Mouse (Mus musculus): ENCODE measurements around the gene Tex37. TPM values are rescaled to one million over a fixed set of nuclear protein-coding genes. Genes with fewer than 3 reads are reported as not detected.

Tex37 gene
- polyA plus RNA-seq, 1 experiment = not detected

DNA sequence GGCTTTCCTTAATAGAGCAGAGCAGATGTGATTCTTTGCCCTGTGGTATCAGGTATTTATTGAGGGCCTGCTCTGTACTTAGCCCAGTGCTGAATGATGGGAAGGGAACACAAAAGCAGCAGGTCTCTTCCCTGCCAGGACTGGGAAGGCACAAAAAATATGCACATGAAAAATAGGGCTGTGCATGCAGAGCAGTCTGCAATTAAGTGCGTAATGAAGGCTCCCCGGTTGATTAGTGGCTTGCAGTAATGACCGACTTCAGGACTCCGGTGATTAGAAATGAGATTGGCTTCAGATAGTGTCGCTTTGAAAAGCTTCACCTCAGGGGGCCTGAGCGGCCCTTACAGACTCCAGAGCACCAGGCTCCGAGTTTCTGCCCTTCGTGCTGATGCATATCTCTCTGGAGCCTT is 19.1 kb downstream of the Tex37 start:
- no peak for TF ChIP-seq GATA1 (IDR thresholded peaks at IDR 0.05; ENCODE audit: borderline replicate concordance, low read length)
- TF ChIP-seq FLI1 (IDR thresholded peaks at IDR 0.05; ENCODE audit: low read length) = no peak
- H3K9me3 ChIP-seq = no peaks in the 10 kb centered on the region

GRCm38 (mm10) chr6:70898166-70898565 is 20.6 kb downstream of the Tex37 start:
- Histone ChIP-seq H3K27me3 (replicated peaks) (no peaks in the 10 kb centered on the region), H3K4me3 (replicated peaks) (no peak overlapping the region), H3K36me3 (replicated peaks; ENCODE audit: low read length) (peaks cover 85% of the 10 kb centered on the region), H3K9me3 (no peaks in the 10 kb centered on the region), H3K4me1 (no peaks in the 10 kb centered on the region)
- no peak for TF ChIP-seq GATA1 (IDR thresholded peaks at IDR 0.05; ENCODE audit: borderline replicate concordance, low read length)
- no peak for TF ChIP-seq FLI1 (IDR thresholded peaks at IDR 0.05; ENCODE audit: low read length)

More for the DNA sequence above, 19.1 kb downstream of the Tex37 start:
- Histone ChIP-seq H3K4me3 (replicated peaks) (no peak overlapping the region), H3K27me3 (replicated peaks) (no peaks in the 10 kb centered on the region), H3K4me1 (no peaks in the 10 kb centered on the region), H3K36me3 (replicated peaks; ENCODE audit: low read length) (peaks cover 81% of the 10 kb centered on the region)

- peaks cover 96% of the 10 kb centered on the region for H3K36me3 ChIP-seq (replicated peaks; ENCODE audit: low read length)
- TF ChIP-seq GATA1 (IDR thresholded peaks at IDR 0.05; ENCODE audit: borderline replicate concordance, low read length) (no peak), FLI1 (IDR thresholded peaks at IDR 0.05; ENCODE audit: low read length) (no peak)
Observed at GRCm38 (mm10) chr6:70887993-70888392, 30.7 kb downstream of the Tex37 start.

GRCm38 (mm10) chr6:70880714-70881304 is 37.9 kb downstream of the Tex37 start:
- TF ChIP-seq GATA1 (IDR thresholded peaks at IDR 0.05; ENCODE audit: borderline replicate concordance, low read length) (no peak), FLI1 (IDR thresholded peaks at IDR 0.05; ENCODE audit: low read length) (no peak)
- no peaks in the 10 kb centered on the region for H3K27me3 ChIP-seq (replicated peaks)
- peaks cover 89% of the 10 kb centered on the region for H3K36me3 ChIP-seq (replicated peaks; ENCODE audit: low read length)
- H3K4me1 ChIP-seq = peaks cover 3% of the 10 kb centered on the region; the same call in 1 of the 2 replicates
- no peak overlapping the region for H3K4me3 ChIP-seq (replicated peaks)
- no peaks in the 10 kb centered on the region for H3K9me3 ChIP-seq

More at GRCm38 (mm10) chr6:70887993-70888392, 30.7 kb downstream of the Tex37 start:
- no peaks in the 10 kb centered on the region for H3K27me3 ChIP-seq (replicated peaks)
- no peaks in the 10 kb centered on the region for H3K9me3 ChIP-seq
- peaks cover 2% of the 10 kb centered on the region; the same call in 1 of the 2 replicates for H3K4me1 ChIP-seq
- H3K4me3 ChIP-seq (replicated peaks) = no peak overlapping the region

- Histone ChIP-seq H3K27me3 (replicated peaks) (no peaks in the 10 kb centered on the region), H3K4me1 (peaks cover 21% of the 10 kb centered on the region), H3K9me3 (no peaks in the 10 kb centered on the region), H3K36me3 (replicated peaks; ENCODE audit: low read length) (peaks cover 45% of the 10 kb centered on the region), H3K4me3 (replicated peaks) (no peak overlapping the region)
- TF ChIP-seq FLI1 (IDR thresholded peaks at IDR 0.05; ENCODE audit: low read length) (no peak), GATA1 (IDR thresholded peaks at IDR 0.05; ENCODE audit: borderline replicate concordance, low read length) (no peak)
Observed at GRCm38 (mm10) chr6:70875017-70875416, 43.7 kb downstream of the Tex37 start.

DNA sequence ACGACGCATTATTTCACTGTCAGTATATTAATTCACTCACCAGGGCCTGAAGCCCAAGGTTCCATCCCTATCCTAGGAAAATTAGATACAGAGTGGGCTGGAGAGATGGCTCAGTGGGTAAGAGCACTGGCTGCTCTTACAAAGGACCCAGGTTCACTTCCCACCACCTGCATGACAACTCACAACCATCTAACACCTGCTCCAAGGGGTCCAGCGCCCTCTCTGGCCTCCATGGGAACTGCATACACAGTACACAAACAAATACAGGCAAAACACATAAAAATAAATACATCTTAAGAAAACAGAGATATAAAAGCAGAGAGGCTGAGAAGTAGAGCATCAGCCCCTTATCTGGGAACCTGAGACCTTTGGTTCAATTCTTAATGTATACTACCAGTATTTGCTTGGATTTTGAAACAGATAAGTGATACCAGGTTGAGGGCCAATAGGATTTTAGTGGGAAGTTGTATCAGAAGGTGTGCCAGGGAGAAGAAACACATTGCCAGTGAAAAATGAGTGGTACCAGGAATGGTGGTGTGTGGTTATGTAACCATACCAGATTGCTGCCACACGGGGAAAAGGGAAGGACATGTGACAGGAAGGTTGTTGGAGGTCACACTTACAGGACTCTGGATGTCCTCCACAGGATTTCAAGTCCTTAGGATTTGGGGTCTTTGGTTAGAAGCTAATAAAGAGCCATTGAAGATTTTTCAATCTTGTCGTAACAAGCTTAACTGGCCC is 44.5 kb downstream of the Tex37 start:
- Histone ChIP-seq H3K4me1 (peaks cover 21% of the 10 kb centered on the region), H3K36me3 (replicated peaks; ENCODE audit: low read length) (peaks cover 37% of the 10 kb centered on the region), H3K4me3 (replicated peaks) (no peak overlapping the region), H3K9me3 (no peaks in the 10 kb centered on the region), H3K27me3 (replicated peaks) (no peaks in the 10 kb centered on the region)
- TF ChIP-seq FLI1 (IDR thresholded peaks at IDR 0.05; ENCODE audit: low read length) = no peak

DNA sequence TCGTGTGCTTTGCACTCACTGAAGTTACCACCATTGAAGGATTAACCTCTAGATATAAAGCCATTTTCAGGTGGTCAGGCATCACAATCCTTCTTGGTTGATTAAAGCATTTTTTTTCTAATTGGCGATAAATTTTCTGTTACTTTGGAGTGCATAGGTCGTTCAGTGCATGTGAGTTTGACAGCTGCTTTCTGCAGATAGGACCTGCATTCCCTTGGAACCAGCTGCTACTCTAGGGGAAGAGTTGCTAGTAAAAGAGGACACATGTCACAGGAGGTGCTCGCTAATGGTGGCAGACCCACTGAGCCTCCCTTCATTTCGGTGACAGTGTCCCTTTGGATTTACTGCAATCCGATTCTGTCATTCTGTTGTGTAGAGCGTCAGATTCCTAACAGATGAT is 46.2 kb downstream of the Tex37 start:
- Histone ChIP-seq H3K9me3 (no peaks in the 10 kb centered on the region), H3K4me1 (peaks cover 21% of the 10 kb centered on the region), H3K36me3 (replicated peaks; ENCODE audit: low read length) (peaks cover 22% of the 10 kb centered on the region), H3K27me3 (replicated peaks) (no peaks in the 10 kb centered on the region), H3K4me3 (replicated peaks) (no peak overlapping the region)
- TF ChIP-seq FLI1 (IDR thresholded peaks at IDR 0.05; ENCODE audit: low read length) (no peak), GATA1 (IDR thresholded peaks at IDR 0.05; ENCODE audit: borderline replicate concordance, low read length) (no peak)

- Histone ChIP-seq H3K4me1 (peaks cover 21% of the 10 kb centered on the region), H3K9me3 (no peaks in the 10 kb centered on the region), H3K36me3 (replicated peaks; ENCODE audit: low read length) (peaks cover 19% of the 10 kb centered on the region), H3K4me3 (replicated peaks) (no peak overlapping the region), H3K27me3 (replicated peaks) (no peaks in the 10 kb centered on the region)
- TF ChIP-seq GATA1 (IDR thresholded peaks at IDR 0.05; ENCODE audit: borderline replicate concordance, low read length) (no peak), FLI1 (IDR thresholded peaks at IDR 0.05; ENCODE audit: low read length) (no peak)
Observed at GRCm38 (mm10) chr6:70872128-70872527, 46.6 kb downstream of the Tex37 start.

GRCm38 (mm10) chr6:70871511-70871980 is 47.2 kb downstream of the Tex37 start:
- Histone ChIP-seq H3K27me3 (replicated peaks) (no peaks in the 10 kb centered on the region), H3K4me1 (peaks cover 21% of the 10 kb centered on the region), H3K4me3 (replicated peaks) (no peak overlapping the region), H3K36me3 (replicated peaks; ENCODE audit: low read length) (peaks cover 13% of the 10 kb centered on the region), H3K9me3 (no peaks in the 10 kb centered on the region)
- no peak for TF ChIP-seq FLI1 (IDR thresholded peaks at IDR 0.05; ENCODE audit: low read length)
- no peak for TF ChIP-seq GATA1 (IDR thresholded peaks at IDR 0.05; ENCODE audit: borderline replicate concordance, low read length)

GRCm38 (mm10) chr6:70867297-70867696 is 51.4 kb downstream of the Tex37 start:
- Histone ChIP-seq H3K36me3 (replicated peaks; ENCODE audit: low read length) (peaks cover 35% of the 10 kb centered on the region), H3K27me3 (replicated peaks) (no peaks in the 10 kb centered on the region), H3K4me3 (replicated peaks) (no peak overlapping the region), H3K9me3 (no peaks in the 10 kb centered on the region), H3K4me1 (peaks cover 21% of the 10 kb centered on the region)
- no peak for TF ChIP-seq FLI1 (IDR thresholded peaks at IDR 0.05; ENCODE audit: low read length)
- no peak for TF ChIP-seq GATA1 (IDR thresholded peaks at IDR 0.05; ENCODE audit: borderline replicate concordance, low read length)

Data from megakaryocyte, embryonic 14.5 days (primary cell).